Mouse (Mus musculus) heart, adult 11 months (tissue): ENCODE results near the gene Gbp2.
A peak's percentile ranks its signal among the peaks of the same experiment; 100 is the strongest.

Experiments used
- DNase-seq: peaks from one replicate; pipeline ENCODE4 v3.0.0; 2022

Gbp2 gene

DNA sequence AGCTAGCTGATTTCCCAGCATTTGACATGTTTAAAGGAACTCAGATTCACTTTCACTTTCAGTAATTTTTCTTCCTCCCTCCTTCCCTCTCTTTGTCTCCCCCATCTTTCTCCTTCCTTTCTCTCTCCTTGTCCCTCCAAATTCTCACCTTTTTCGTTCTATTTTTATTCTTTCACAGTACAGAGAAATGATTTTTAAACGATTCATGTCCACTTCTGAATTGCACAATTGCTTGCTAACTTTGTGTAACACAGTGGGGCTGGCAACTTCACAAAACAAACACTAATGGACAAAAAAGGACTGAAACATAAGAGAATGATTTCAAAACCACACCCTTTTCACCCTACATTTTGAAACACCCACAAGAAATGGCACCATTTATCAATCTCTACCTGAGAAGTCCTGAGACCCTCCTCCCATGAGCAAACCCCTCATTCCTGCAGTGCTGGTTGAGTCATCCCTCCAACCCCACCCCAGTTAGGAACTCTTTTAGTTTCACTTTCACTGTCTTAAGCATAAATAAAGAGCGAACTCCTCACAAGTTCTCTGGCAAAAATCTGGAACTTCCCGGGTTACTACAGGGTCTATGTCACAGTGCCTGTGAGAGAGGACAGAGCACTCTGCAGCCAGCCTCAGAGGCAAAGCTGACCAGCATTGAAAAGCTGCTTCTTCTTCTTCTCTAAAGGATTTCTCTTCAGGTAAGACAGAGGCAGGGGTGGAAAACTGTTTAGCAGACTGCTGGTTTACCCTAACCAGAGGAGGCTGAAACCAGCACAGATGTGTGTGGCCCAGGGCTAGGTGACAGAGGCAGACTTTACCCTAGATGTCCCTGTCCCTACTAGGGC lies at the start of gene Gbp2:
Gene Gbp2 (plus strand): TSS at position 492 of the 845 bp plus-strand sequence.
- DNase-seq: peak; percentile 96

DNA sequence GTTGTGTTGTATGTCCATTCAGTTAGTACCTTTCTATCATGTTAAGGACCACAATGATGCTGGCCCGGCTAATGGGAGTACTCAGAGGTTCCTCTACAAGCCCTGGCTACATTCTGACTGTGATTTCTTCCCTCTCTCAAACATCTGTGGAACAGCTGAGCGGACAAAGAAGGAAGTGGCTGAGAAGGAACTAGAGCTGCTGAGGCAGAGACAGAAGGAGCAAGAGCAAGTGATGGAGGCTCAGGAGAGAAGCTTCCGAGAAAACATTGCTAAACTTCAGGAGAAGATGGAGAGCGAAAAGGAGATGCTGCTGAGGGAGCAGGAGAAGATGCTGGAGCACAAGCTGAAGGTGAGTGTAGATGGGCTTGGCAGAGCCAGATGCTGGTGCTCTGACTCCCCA lies 49.7 kb upstream of the Gbp2 start:
- peak; percentile 88 for DNase-seq

DNA sequence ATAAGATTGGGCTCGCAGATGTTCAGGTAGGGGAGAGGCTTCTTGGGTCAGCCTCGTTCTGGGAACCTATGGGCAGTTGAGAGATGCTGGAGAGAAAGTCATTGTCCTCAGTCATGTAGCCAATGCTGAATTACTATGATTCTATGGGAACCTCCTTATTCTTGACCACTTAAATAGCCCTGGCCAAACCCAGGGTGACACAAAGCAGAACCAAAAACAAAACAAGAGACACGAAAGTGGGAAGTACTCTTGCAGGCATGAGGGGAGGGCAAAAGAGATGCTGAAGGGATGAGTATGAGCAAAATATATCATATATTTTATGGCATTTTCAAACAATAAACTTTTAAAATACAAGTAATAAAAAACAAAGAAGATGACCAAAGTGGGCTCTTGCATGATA lies 43.3 kb upstream of the Gbp2 start:
- peak; percentile 87 for DNase-seq

DNA sequence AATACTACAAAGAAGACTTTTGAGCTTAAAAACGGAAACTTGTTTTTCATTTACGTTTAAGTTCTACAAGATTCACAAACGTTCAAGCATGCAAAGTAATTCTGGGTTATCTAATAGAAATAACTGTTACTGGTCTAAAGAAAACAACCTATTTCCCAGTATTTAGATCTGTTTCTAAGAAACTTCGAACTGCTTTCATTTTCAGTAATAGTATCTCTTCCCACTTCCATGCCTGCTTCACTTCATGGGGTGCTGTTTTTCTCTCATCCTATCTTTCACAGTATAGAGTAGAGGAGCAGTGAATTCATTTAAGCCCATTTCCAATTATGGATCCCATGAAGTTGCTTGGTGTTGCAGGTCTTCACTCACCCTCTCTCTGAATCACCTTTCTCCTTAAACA lies 42.1 kb upstream of the Gbp2 start:
- DNase-seq: no peak

DNA sequence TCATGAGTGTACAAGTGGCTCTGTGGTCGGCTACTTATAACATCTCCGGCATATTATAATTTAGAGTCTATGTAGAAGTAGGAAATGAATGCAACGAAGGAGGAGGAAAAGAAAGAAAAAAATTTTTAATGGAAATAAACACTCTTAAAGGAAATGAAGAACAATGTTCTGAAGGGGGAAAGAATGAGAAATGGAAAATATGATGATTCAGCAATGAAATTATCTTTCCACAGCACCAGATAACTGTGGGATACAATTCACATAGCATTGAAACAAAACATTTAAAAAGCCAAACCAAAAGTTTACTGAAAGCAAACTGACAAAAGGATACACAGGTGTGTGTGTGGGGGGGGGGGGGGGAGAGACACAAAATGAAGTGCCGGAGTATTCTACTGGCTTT lies 37.3 kb upstream of the Gbp2 start:
- no peak for DNase-seq

DNA sequence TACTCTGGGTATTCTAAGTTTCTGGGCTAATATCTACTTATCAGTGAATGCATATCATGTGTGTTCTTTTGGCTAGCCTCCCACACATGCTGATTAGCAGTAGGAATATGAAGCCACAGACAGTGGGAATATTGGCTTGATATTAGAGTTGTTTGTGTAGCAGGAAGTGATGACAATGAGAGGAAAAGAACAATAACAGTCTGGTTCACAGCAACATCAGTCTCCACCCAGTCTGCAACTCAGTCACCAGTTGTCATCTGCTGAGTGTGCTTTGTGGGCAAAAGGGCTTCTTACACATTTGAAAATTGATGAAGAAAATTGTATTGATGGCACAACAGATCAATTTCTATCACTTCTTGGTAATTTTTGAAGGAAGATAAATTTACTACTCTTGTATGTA lies 33.0 kb upstream of the Gbp2 start:
- DNase-seq: no peak

DNA sequence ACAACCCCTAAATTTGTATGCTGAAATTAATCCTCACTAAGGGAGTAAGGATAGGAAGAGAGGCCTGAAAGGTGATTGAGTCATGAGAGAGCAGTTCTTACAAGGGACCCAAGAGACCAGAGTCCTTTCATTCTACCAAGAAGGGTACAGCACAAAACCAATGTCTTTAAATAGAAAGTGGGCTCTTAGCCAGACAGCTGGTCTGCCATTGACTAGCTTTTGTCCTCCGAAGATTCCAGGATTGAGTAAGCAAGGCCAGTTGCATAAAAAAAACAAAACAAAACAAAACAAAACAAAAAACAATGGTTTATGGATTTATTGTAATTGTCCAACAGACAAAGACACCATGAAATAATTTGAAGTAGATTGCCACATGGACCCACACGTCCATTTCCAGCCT lies 31.5 kb upstream of the Gbp2 start:
- peak; percentile 87 for DNase-seq

DNA sequence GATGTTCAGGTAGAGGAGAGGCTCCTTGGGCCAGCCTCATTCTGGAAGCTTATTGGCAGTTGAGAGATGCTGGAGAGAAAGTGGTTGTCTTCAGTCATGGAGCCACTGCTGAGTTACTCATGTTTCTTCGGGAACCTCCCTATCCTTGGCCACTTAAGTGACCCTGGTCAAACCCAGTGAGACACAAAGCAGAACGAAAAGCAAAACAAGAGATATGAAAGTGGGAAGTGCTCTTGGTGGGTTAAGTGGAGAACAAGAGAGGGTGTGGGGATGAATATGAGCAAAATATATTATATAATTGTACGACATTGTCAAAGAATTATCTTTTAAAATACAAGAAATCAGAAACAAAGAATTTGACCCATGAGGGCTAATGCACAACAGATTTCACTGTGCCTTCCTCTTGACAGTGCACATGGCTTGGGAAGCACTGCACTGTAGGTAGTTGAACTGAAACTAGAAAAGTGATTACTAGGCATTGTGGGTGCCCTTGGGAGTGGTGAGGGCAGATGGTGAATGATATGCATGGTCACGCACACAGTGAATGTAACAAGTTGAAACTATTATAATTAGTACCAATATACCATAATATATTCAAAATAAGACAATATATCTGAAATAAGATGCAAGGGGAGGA lies 29.9 kb upstream of the Gbp2 start:
- DNase-seq: peak; percentile 88

DNA sequence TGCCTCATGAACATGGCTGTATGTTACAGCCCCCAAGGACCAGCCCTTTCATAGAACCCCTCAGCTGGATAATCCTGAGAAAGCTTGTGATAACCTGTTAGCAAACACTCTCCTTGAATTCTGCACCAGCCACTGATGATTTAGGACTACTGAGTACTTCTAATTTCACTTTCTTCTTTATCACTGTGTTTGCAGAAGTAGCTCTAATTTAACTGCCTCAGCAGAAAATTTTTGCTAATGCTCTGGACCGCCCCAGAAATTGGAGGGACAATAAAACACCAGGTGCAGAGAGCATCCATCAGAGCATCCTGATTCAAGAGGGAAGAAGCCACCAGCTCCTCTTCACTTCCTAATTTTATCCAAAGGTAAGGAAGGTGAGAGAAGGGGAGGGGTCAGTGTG lies 25.9 kb upstream of the Gbp2 start, which contains the start of gene Gbp2b:
Gene Gbp2b (plus strand): TSS at position 301 of the 400 bp plus-strand sequence.
- DNase-seq: no peak

DNA sequence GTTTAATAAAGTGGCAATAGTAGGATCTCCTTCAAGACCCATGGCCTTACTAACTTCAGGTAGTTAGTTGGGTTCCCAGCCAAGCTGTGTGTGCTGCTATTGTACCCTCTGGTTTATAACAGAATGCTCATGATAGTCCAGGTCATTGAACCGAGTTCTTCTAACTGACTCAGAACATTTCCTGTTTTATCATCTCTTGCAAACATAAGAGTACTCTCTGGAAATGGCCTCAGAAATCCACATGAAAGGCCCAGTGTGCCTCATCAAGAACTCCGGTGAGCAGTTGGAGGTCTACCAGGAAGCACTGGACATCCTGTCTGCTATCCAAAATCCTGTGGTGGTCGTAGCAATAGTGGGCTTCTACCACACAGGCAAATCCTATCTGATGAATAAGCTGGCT lies 22.5 kb upstream of the Gbp2 start:
- no peak for DNase-seq

DNA sequence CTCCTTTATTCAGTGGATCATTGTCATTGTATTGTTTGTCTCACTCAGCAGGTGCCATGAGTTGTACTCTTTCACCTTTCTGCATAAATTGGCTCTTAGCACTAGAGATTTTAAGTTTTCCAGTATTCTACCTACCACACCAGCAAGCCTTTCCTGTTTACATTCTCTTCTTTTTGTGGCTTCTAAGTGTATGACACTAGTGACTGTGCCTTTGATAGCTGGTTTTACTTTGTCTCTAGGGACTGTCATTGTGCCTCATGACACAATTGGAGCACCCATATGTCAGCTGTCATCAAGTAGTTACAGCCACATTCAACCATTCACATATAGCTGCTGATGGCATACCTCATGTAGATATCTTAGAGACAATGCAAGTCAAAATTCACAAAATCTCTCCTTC lies 18.7 kb upstream of the Gbp2 start:
- DNase-seq: no peak

DNA sequence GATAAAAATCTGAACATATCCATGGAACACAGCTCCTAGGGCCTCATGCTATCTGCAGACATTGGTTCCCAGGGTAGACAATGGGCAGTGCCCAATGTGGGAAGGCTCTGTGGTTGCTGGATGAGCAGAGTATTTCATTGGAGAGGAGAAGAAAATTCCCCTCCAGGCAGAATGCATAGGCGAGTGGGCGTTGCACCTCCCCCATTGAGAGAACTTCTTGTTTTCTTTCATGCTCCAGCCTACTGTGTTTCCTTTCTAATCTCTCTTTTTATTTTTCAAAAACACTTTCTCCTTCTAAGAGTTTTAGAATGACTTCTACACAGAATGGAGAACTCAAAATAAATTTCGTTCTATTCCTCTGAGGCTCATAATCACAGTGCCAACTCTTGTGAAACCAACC lies 1.7 kb upstream of the Gbp2 start:
- DNase-seq: peak; percentile 90

DNA sequence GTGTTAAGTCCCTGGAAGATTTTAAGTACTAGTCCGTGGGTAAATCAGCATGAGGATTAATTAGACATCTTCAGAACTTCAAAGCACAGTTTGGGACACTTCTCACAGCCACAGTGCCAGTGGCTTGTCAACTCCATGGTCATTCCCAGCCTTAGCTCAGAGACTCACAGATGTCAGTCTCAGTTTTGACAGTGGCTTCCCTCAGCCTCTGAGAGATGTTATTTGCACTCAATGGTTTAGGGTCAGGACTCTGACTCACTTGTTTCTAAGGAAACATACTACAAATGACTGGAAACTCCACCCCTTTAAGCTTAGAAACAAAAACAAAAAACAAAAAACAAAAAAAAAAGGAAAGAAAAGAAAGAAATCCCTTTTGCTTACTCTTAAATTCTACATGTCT lies 796 bp upstream of the Gbp2 start:
- DNase-seq: peak; percentile 87

DNA sequence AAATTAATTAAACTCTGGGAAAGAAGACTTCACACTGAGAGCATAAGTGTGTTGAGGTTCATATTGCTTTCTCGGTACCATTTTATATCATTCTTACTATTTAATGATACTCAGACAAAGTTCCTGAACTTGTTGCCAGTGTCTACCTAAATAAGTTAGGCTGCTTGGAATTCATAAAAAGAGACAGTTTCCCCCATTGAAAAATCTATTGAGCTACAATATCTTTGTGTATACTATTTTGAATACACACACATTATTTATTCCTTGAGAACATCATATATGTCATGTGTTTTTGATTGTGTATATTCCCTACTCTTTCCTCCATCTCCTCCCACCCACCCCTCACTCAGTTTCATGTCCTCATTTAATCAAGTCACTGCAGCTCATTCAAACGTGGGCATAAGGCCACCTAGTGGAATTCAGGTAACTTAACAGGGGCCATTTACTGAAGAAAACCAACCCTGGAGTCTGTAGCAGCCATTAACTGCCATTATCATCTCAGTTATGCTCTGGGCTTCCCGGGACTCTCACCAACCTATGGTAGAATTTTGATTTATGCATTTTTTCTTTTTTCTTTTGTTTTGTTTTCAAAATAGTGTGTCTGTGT lies 657 bp downstream of the Gbp2 start:
- DNase-seq: peak; percentile 86

DNA sequence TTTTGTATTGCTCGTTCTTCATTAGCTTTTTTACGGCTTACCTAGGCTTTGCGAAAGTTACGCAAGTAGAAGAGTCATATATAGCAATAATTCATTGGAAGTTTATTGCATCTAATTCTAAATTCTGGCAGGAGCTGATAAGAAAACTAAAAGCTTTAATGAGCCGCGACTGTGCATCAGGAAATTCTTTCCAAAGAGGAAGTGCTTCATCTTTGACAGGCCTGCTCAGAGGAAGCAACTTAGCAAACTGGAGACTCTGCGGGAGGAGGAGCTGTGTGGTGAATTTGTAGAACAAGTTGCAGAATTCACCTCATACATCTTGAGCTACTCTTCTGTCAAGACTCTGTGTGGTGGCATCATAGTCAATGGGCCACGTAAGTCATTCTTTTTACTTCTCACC lies 10.0 kb downstream of the Gbp2 start:
- no peak for DNase-seq

DNA sequence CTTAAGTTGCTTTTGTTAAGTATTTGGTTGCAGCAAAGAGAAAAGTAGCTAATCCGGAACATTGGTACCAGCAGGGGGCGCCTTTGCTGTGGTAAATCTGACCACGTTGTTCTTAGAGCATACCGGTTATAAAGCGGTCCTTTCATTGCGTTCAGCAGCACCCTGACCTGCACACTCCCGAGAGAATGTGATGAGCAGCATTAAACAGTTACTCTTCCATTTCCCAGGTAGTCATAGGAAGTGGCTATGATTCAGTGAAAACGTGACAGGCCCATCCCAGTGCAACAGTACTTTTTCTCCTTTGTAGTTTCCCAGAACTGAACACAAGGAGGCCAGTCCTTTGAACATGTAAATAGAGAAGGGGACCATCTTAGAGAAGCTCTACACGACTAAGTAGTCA lies 19.8 kb downstream of the Gbp2 start:
- peak; percentile 88 for DNase-seq

DNA sequence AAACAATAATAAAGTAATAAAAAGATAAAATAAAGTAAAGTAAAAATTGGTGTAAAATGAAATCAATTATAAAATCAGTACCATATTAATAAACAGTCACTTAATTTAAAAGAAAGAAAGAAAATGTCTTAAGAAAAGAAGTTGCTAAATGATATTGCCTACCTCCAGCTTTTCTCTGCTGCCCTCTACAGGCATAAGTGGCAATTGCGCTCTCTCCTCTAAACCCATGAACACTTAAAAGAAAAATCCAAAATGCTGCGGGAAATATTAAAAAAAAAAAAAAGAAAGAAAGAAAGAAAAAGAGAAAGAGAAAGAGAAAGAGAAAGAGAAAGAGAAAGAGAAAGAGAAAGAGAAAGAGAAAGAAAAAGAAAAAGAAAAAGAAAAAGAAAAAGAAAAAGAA lies 25.5 kb downstream of the Gbp2 start:
- peak; percentile 31 for DNase-seq

DNA sequence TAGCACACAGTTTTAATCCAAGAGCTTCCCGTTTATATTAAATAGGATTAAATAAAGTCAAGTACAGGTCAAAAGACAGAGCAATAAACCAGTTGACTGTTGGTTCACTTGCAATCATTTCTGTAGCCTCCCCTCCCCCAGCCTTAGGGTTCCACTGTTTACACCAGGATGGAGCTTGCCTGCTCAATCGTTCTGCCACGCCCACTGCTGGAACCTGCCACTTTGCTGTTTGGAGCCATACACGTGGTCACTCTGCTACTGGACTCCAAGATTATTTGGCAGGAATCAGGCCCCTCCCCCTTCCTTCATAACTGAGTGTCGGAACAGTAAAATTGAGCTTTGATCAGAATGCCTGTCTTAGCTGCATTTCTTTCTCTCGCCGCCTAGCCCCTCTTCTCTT lies 27.4 kb downstream of the Gbp2 start:
- DNase-seq: peak; percentile 85

DNA sequence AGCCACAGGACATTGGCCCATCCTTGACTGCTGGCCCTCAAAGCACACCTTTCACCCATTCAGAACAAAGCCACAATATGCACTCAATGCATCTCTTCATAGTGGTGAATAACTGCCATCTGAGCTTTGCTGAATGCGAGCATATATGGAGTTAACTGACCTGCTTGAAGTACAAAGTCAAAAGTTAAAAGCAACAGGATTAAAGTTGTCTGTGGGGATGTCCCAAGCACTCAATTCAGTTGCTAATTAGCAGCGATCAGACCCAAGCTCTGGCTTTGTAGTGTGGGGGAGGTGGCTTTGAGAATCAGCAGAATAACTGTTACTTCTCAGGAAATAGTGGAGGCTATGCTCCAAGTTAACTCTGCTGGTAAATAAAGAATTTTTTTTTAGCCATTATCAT lies 29.8 kb downstream of the Gbp2 start:
- no peak for DNase-seq

DNA sequence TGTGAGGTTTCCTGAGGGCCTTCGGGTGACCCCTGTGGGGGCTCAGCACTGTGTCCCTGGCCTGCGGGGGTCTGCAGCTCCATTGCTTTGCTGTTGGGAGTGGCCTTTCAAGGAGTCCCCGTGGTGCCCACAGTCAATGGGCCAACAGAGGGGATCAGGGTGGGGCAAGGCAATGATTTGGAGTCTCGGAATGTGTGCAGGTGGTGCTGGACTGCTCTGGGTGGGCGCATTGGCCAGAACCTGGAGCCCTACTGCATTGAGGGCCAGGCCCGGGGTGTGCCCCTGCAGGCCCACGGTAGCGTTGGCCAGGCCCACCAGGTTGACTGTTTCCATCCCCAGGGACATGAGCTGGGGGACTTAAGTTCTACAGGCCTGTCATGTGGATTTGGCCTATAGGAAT lies 44.3 kb downstream of the Gbp2 start:
- DNase-seq: no peak

DNA sequence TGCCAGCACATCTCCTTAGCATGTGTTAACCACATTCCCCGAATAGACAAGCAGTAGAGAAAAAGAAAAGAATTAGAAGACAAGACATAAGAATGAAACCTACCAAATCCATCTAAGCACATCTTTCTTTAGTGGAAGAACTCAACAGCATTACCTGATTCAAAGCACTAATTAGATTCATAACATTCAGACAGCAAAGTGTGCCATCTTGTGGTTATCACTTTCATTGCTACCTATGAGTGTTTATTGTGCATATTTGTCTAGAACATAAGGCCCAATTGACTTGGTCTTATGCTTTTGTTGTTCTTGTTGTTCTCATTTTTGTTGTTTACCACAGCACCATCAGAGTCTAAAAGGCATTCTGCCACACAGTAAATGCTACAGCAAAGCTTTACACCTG lies 54.2 kb downstream of the Gbp2 start:
- DNase-seq: no peak
